7 mouse cellular contexts compared by ENCODE assay signal in genomic region chr14:56575416-56575815, GRCm38 (mm10). TPM values are rescaled to one million over a fixed set of nuclear protein-coding genes. Genes with fewer than 3 reads are reported as not detected.
DNase-seq lines count a peak whose midpoint lies in the region; ATAC-seq lines count a peak whose summit lies in the region.

Gene Cenpj, minus strand, starts transcription at chr14:56575425.
Gene Parp4, plus strand, starts transcription at chr14:56575619.

- under 1% methylated on average over 24 of the region's 24 CpGs for WGBS in embryonic facial prominence, embryonic 10.5 days
- under 1% methylated on average over 24 of the region's 24 CpGs for WGBS in limb, embryonic 11.5 days
- 1% methylated on average over 24 of the region's 24 CpGs for WGBS in midbrain, embryonic 13.5 days

- H3K27ac ChIP-seq in embryonic facial prominence, embryonic 10.5 days (replicated peaks), result 0 out of 2 replicates have a peak within 1 kb of the TSS, but pooled peaks have one; percentile 69
- H3K27ac ChIP-seq in limb, embryonic 11.5 days (replicated peaks; ENCODE audit: low read depth, low read length), result no peak within 1 kb of the TSS
- no peak within 1 kb of the TSS for H3K27ac ChIP-seq in midbrain, embryonic 13.5 days

- H3K4me1 ChIP-seq in embryonic facial prominence, embryonic 10.5 days, result peaks cover 20% of the 10 kb centered on the region
- H3K4me1 ChIP-seq in limb, embryonic 11.5 days (ENCODE audit: control insufficient read depth, insufficient read depth, low read length), result peaks cover 6% of the 10 kb centered on the region; the same call in 1 of the 2 replicates
- H3K4me1 ChIP-seq in midbrain, embryonic 13.5 days (replicated peaks), result peaks cover 18% of the 10 kb centered on the region

- H3K9me3 ChIP-seq in embryonic facial prominence, embryonic 10.5 days, result no peaks in the 10 kb centered on the region
- H3K9me3 ChIP-seq in limb, embryonic 11.5 days (ENCODE audit: control insufficient read depth, low read length), result no peaks in the 10 kb centered on the region
- H3K9me3 ChIP-seq in midbrain, embryonic 13.5 days, result no peaks in the 10 kb centered on the region

- no peaks in the 10 kb centered on the region for H3K36me3 ChIP-seq in embryonic facial prominence, embryonic 10.5 days (replicated peaks)
- H3K36me3 ChIP-seq in limb, embryonic 11.5 days (ENCODE audit: control insufficient read depth, insufficient read depth, low read length), result no peaks in the 10 kb centered on the region
- H3K36me3 ChIP-seq in midbrain, embryonic 13.5 days, result no peaks in the 10 kb centered on the region

- peak within 1 kb of the TSS; percentile 59 for H3K9ac ChIP-seq in limb, embryonic 11.5 days (ENCODE audit: low read length)
- H3K9ac ChIP-seq in midbrain, embryonic 13.5 days (replicated peaks), result peak within 1 kb of the TSS; percentile 61

- peak; percentile 93 for DNase-seq in adrenal gland, adult 8-10 months
- DNase-seq in embryonic facial prominence, embryonic 10.5 days (ENCODE audit: low spot score), result peak; percentile 78
- DNase-seq in kidney, adult 11 months, result peak; percentile 93
- DNase-seq in limb, embryonic 11.5 days (ENCODE audit: low spot score), result peak; percentile 68
- peak; percentile 79 for DNase-seq in spleen, adult 12 weeks (ENCODE audit: low spot score)

- H3K4me2 ChIP-seq in limb, embryonic 11.5 days (ENCODE audit: low read depth, severe bottlenecking), result peak within 1 kb of the TSS; percentile 83
- peak within 1 kb of the TSS; percentile 62 for H3K4me2 ChIP-seq in midbrain, embryonic 13.5 days (replicated peaks)

- peaks cover 4% of the 10 kb centered on the region; the same call in 1 of the 2 replicates for H3K27me3 ChIP-seq in embryonic facial prominence, embryonic 10.5 days (replicated peaks; ENCODE audit: low read depth, poor library complexity, severe bottlenecking)
- H3K27me3 ChIP-seq in limb, embryonic 11.5 days (ENCODE audit: control insufficient read depth, insufficient read depth, low read length), result no peaks in the 10 kb centered on the region
- H3K27me3 ChIP-seq in midbrain, embryonic 13.5 days, result peaks cover 7% of the 10 kb centered on the region

- peak; percentile 88 for ATAC-seq in granulocyte monocyte progenitor cell, adult 5-6 weeks (replicated peaks; ENCODE audit: poor library complexity, severe bottlenecking)
- no peak for ATAC-seq in limb, embryonic 11.5 days (ENCODE audit: insufficient number of reproducible peaks, low FRiP score, low TSS enrichment, low read depth)
- no peak for ATAC-seq in midbrain, embryonic 13.5 days

- peak within 1 kb of the TSS; percentile 63 for H3K4me3 ChIP-seq in embryonic facial prominence, embryonic 10.5 days
- H3K4me3 ChIP-seq in limb, embryonic 11.5 days (ENCODE audit: low read depth, low read length), result peak within 1 kb of the TSS; percentile 47
- peak within 1 kb of the TSS; percentile 42 for H3K4me3 ChIP-seq in midbrain, embryonic 13.5 days (replicated peaks)

RNA-seq across cellular contexts. Expression of gene Cenpj, which starts in this region (rescaled TPM):
- total RNA-seq in adrenal gland, adult 8-10 months (2022), result 10 to 100 TPM in 3 of 4 experiments, 1 to 10 TPM in 1; 8.0 to 14.9 (median 11.5) TPM
- polyA plus RNA-seq in embryonic facial prominence, embryonic 10.5 days (2016; fragmentation: Nextera tagmentation; extraction: Ambion mirVana), result 20.9 and 21.3 TPM in 2 replicates
- total RNA-seq in granulocyte monocyte progenitor cell, adult 5-6 weeks (2014; fragmentation: Nextera tagmentation), result 26.8 and 27.7 TPM in 2 replicates
- 23.5 and 24.9 TPM in 2 replicates for total RNA-seq in granulocyte monocyte progenitor cell, adult 5-6 weeks (2017)
- polyA plus RNA-seq in limb, embryonic 11.5 days (2014; fragmentation: Nextera tagmentation; extraction: Ambion mirVana), result 22.1 and 24.7 TPM in 2 replicates
- 10.2 and 11.4 TPM in 2 replicates for polyA plus RNA-seq in midbrain, embryonic 13.5 days (2015; fragmentation: Nextera tagmentation; extraction: Ambion mirVana)

RNA-seq across cellular contexts. Expression of gene Parp4, which starts in this region (rescaled TPM):
- 10 to 100 TPM; 44.6 to 51.9 (median 48.5) TPM for total RNA-seq in adrenal gland, adult 8-10 months (2022)
- polyA plus RNA-seq in embryonic facial prominence, embryonic 10.5 days (2016; fragmentation: Nextera tagmentation; extraction: Ambion mirVana), result 2.0 and 2.2 TPM in 2 replicates
- 17.6 and 31.1 TPM in 2 replicates for total RNA-seq in granulocyte monocyte progenitor cell, adult 5-6 weeks (2014; fragmentation: Nextera tagmentation)
- 3.6 and 4.2 TPM in 2 replicates for total RNA-seq in granulocyte monocyte progenitor cell, adult 5-6 weeks (2017)
- 2.2 and 2.8 TPM in 2 replicates for polyA plus RNA-seq in limb, embryonic 11.5 days (2014; fragmentation: Nextera tagmentation; extraction: Ambion mirVana)
- 0.87 and 0.92 TPM in 2 replicates for polyA plus RNA-seq in midbrain, embryonic 13.5 days (2015; fragmentation: Nextera tagmentation; extraction: Ambion mirVana)
